Mouse (Mus musculus) c-Kit-positive CD71-negative TER-119-negative erythroid progenitor cells, embryonic 14.5 days (primary cell): ENCODE measurements around the gene Spem1.

Experiments
- DNase-seq: peaks from one replicate; pipeline ENCODE4 v3.0.0-alpha.2; 2013; ENCODE audit warnings: low read depth

The Spem1 gene

GRCm38 (mm10) chr11:69800392-69801197, 21.4 kb downstream of the Spem1 start:
- no peak for DNase-seq

GRCm38 (mm10) chr11:69800138-69800391, 21.9 kb downstream of the Spem1 start:
- DNase-seq = no peak

GRCm38 (mm10) chr11:69799394-69800137, 22.4 kb downstream of the Spem1 start:
- no peak for DNase-seq

- no peak for DNase-seq
These were observed 24.1 kb downstream of the Spem1 start for GRCm38 (mm10) chr11:69797924-69798323.

GRCm38 (mm10) chr11:69795983-69796435, 26.0 kb downstream of the Spem1 start:
- no peak for DNase-seq

- peak; percentile 89 for DNase-seq
These were observed 26.6 kb downstream of the Spem1 start, which contains the start of gene Chrnb1 for GRCm38 (mm10) chr11:69795168-69795982. Gene Chrnb1, minus strand, starts transcription at chr11:69795943.

- no peak for DNase-seq
These were observed 28.6 kb downstream of the Spem1 start for GRCm38 (mm10) chr11:69793429-69793828.

- no peak for DNase-seq
These were observed 30.6 kb downstream of the Spem1 start for GRCm38 (mm10) chr11:69791420-69791819.

GRCm38 (mm10) chr11:69789431-69789830, 32.5 kb downstream of the Spem1 start:
- no peak for DNase-seq

- DNase-seq = no peak
These were observed 34.7 kb downstream of the Spem1 start for GRCm38 (mm10) chr11:69787306-69787705.

- no peak for DNase-seq
These were observed 37.1 kb downstream of the Spem1 start for GRCm38 (mm10) chr11:69784793-69785272.

- no peak for DNase-seq
These were observed 40.2 kb downstream of the Spem1 start for GRCm38 (mm10) chr11:69781828-69782227.

- no peak for DNase-seq
These were observed 43.0 kb downstream of the Spem1 start for GRCm38 (mm10) chr11:69778985-69779384.

GRCm38 (mm10) chr11:69778258-69778982, 43.6 kb downstream of the Spem1 start:
- DNase-seq = no peak

- DNase-seq = no peak
These were observed 44.3 kb downstream of the Spem1 start for GRCm38 (mm10) chr11:69777504-69778257.

- no peak for DNase-seq
These were observed 45.5 kb downstream of the Spem1 start for GRCm38 (mm10) chr11:69776488-69776887.

- no peak for DNase-seq
These were observed 46.3 kb downstream of the Spem1 start for GRCm38 (mm10) chr11:69775716-69776115.

- no peak for DNase-seq
These were observed 47.0 kb downstream of the Spem1 start for GRCm38 (mm10) chr11:69774961-69775360.
